Mouse (Mus musculus): Measurements from ENCODE around the gene Phyh. TPM values are rescaled to one million over a fixed set of nuclear protein-coding genes. Genes with fewer than 3 reads are reported as not detected.
"Not testable (repeated sequence)": the region's sequence is repeated elsewhere in the genome, so short reads cannot be mapped to it uniquely, and the experiment has no call there.

Phyh gene
- polyA plus RNA-seq, 1 experiment from 2014 or later, result 75.5 TPM

DNA sequence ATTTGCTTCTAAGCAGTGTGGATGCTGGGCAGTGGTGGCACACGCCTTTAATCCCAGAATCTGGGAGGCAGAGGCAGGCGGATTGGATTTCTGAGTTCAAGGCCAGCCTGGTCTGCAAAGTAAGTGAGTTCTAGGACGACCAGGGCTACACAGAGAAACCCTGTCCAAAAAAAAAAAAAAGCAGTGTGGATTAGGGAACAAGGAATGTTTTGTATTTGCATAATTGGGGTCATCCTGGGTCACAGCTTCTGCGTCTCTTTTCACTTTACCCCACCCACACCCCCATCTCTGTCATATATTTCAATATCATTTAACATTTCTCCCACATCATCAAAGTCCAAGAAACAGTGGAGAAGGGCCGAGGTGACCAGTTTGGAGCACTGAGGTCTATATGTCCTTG lies 2.2 kb downstream of the Phyh start:
- Histone ChIP-seq H3K9me3 (no peaks in the 10 kb centered on the region), H3K4me1 (peaks cover 8% of the 10 kb centered on the region), H3K27me3 (no peaks in the 10 kb centered on the region), H3K27ac (no peak overlapping the region), H3K36me3 (peaks cover 4% of the 10 kb centered on the region), H3K4me2 (no peak overlapping the region), H3K9ac (no peak overlapping the region), H3K4me3 (no peak overlapping the region)
- ATAC-seq (ENCODE audit: borderline replicate concordance, extremely low read depth, low FRiP score, low TSS enrichment), result no peak
- 83% methylated on average over 5 of the region's 5 CpGs for WGBS

DNA sequence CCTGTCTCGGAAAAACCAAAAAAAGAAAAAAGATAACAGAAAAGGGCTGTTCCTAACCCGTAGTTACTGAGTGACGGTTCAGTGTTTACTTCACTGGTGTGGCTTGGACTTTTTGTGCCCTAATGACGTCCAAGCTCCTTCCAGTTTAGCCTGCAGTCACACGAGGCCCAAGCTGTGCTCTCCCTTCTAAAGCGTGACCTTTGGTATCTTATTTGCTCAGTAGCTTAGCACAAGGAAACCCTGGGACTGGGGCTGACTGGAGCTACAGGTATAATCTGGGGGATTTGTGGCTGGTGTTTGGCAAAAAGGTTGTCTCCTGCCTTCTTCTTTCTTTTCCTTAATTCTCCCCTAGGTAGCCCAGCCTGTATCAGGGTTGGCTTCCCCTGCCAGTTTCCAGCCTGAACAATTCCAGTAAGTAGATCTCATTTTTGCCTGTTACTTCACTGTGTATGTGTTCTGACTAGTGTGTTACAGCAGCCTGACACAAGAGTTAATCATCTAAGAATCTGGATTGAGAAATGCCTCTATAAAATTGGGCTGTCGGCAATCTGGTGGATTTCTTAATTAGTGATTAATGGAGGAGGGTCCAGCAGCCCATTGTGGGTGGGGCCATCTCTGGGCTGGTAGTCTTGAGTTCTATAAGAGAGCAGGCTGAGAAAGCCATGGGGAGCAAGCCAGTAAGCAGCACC lies 3.8 kb downstream of the Phyh start:
- ATAC-seq (ENCODE audit: borderline replicate concordance, extremely low read depth, low FRiP score, low TSS enrichment), result no peak
- no peaks in the 10 kb centered on the region for H3K9me3 ChIP-seq
- H3K27me3 ChIP-seq, result no peaks in the 10 kb centered on the region
- no peak overlapping the region for H3K9ac ChIP-seq
- no peak overlapping the region for H3K4me2 ChIP-seq
- H3K4me3 ChIP-seq, result no peak overlapping the region
- WGBS, result 33% methylated on average over 7 of the region's 7 CpGs
- peaks cover 7% of the 10 kb centered on the region for H3K4me1 ChIP-seq
- no peak overlapping the region for H3K27ac ChIP-seq
- H3K36me3 ChIP-seq, result peaks cover 6% of the 10 kb centered on the region

DNA sequence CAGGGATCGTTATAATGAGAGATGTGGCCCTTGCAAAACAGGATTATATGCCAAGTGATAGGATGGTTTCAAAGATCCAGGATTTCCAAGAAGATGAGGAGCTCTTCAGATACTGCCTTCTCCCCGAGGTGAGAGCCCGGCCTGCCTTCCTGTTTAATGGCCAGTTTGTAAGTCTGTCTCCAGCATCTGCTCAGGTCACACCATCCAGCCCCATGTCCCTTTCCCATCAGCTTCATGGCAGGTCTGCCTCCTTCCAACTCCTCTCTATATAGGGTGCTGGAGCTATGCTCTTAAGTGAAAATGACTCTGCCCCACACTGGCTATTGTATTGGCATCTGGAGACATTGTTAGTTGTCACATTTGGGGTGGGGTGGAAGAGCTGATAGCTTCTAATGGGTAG lies 8.6 kb downstream of the Phyh start:
- Histone ChIP-seq H3K9ac (no peak overlapping the region), H3K27ac (no peak overlapping the region), H3K36me3 (peaks cover 14% of the 10 kb centered on the region), H3K9me3 (no peaks in the 10 kb centered on the region), H3K4me1 (no peaks in the 10 kb centered on the region), H3K4me3 (no peak overlapping the region), H3K27me3 (no peaks in the 10 kb centered on the region), H3K4me2 (no peak overlapping the region)
- no peak for ATAC-seq (ENCODE audit: borderline replicate concordance, extremely low read depth, low FRiP score, low TSS enrichment)
- 78% methylated on average over 3 of the region's 3 CpGs for WGBS

DNA sequence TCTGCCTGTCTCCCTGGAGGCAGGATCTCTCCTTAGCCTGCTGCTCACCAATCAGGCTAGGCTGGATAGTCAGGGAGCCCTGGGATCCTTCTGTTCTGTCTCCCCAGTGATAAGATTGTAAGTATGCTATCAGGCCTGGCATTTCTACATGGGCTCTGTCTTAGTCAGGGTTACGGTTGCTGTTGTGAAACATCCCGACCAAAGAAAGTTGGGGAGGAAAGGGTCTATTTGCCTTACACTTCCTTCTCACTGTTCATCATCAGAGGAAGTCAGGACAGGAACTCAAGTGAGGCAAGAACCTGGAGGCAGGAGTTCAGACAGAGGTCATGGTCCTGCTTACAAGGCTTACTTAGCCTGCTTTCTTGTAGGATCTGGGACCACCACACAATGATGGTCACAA lies 10.4 kb downstream of the Phyh start:
- Histone ChIP-seq H3K4me1 (no peaks in the 10 kb centered on the region), H3K27me3 (no peaks in the 10 kb centered on the region), H3K36me3 (peaks cover 14% of the 10 kb centered on the region), H3K9me3 (no peaks in the 10 kb centered on the region), H3K4me3 (no peak overlapping the region), H3K27ac (no peak overlapping the region), H3K4me2 (no peak overlapping the region), H3K9ac (no peak overlapping the region)
- 68% methylated on average over 2 of the region's 2 CpGs for WGBS
- ATAC-seq (ENCODE audit: borderline replicate concordance, extremely low read depth, low FRiP score, low TSS enrichment), result no peak

DNA sequence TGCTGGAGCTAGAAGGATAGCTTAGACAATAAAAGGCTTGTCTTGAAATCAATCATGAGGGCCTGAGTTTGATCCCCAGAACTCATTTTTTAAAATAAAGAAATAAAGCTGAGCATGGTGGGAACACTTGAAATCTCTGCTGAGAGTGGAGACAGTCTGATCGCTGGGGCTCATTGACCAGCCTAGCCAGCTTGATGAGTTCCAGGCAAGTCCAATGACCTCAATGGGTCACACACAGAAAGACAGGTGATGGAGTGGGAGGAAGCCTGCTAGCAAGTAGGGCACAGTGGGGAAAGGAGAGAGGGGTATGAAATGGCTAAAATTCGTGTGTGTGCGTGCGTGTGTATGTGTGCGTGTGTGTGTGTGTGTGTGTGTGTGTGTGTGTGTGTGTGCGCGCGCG lies 15.7 kb downstream of the Phyh start:
- WGBS, result 92% methylated on average over 9 of the region's 9 CpGs

DNA sequence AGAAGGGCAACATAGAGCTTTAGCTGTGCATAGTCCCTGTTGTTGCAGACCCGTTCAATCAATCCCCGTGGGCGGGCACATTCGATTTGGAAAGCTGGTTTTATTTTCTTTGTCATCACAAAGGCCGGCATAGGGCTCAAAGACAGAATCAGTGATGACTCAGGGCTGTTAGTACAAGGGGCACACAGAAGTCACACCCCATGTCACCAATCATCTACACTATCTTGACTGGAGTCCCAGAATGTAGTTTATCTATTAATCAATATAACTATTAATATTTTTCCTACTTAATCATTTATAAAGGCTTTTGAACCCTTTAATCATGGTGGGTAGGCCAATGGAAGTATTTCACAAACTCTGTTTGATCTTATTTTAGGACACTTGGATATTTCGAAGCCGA lies 19.1 kb downstream of the Phyh start:
- WGBS, result 87% methylated on average over 7 of the region's 7 CpGs
- no peaks in the 10 kb centered on the region for H3K9me3 ChIP-seq
- no peak for ATAC-seq (ENCODE audit: borderline replicate concordance, extremely low read depth, low FRiP score, low TSS enrichment)

More for the DNA sequence above, 15.7 kb downstream of the Phyh start:
- ATAC-seq (ENCODE audit: borderline replicate concordance, extremely low read depth, low FRiP score, low TSS enrichment), result no peak
- no peaks in the 10 kb centered on the region for H3K27me3 ChIP-seq
- H3K9ac ChIP-seq, result no peak overlapping the region
- peaks cover 7% of the 10 kb centered on the region for H3K36me3 ChIP-seq
- no peaks in the 10 kb centered on the region for H3K4me1 ChIP-seq
- no peak overlapping the region for H3K27ac ChIP-seq
- H3K9me3 ChIP-seq, result no peaks in the 10 kb centered on the region
- no peak overlapping the region for H3K4me3 ChIP-seq
- H3K4me2 ChIP-seq, result no peak overlapping the region

DNA sequence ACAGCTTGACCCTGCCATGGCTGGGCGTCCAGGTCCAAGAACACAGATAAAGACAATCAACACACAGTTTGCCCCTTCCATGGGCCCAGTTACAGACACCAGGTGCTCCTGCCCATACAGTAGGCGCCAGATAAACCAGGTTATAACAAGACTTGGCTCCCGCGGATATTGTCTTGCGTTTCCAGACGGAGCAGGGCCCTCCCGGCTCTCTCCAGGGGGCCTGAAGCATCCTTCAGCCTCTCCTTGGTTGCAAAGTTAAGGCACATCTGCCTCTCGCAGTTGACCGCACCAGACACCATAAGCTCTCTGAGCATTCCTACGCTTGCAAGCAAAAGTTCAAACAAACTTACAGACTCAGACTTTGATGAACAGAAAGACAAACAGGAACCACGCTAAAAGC lies 22.0 kb downstream of the Phyh start:
- Histone ChIP-seq H3K9ac (no peak overlapping the region), H3K36me3 (peaks cover 8% of the 10 kb centered on the region)

More for the DNA sequence above, 19.1 kb downstream of the Phyh start:
- H3K4me1 ChIP-seq, result no peaks in the 10 kb centered on the region
- no peak overlapping the region for H3K9ac ChIP-seq
- no peak overlapping the region for H3K4me2 ChIP-seq
- no peaks in the 10 kb centered on the region for H3K27me3 ChIP-seq
- H3K36me3 ChIP-seq, result peaks cover 8% of the 10 kb centered on the region
- H3K4me3 ChIP-seq, result no peak overlapping the region
- H3K27ac ChIP-seq, result no peak overlapping the region

DNA sequence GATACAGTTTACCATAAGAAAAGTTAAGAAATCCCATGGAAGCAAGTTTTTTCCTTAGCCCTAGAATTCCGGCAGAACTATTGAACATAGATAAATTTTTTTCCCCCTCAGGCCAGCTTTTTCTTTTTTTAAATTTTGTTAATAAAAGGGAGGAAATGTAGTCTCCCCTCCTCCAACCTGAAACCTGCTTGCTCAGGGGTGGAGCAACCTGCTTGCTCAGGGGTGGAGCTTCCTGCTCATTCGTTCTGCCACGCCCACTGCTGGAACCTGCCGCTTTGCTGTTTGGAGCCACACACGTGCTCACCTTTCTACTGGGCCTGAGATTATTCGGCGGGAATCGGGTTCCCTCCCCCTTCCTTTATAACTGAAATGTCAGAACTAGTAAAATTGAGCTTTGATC lies 30.9 kb downstream of the Phyh start:
- not testable (repeated sequence) for H3K9ac ChIP-seq; H3K4me2 ChIP-seq; H3K4me3 ChIP-seq; H3K36me3 ChIP-seq; H3K4me1 ChIP-seq; H3K9me3 ChIP-seq; ATAC-seq (ENCODE audit: borderline replicate concordance, extremely low read depth, low FRiP score, low TSS enrichment); H3K27me3 ChIP-seq; H3K27ac ChIP-seq
- WGBS, result 65% methylated on average over 5 of the region's 8 CpGs

More for the DNA sequence above, 22.0 kb downstream of the Phyh start:
- Histone ChIP-seq H3K27me3 (no peaks in the 10 kb centered on the region), H3K4me2 (no peak overlapping the region), H3K4me1 (no peaks in the 10 kb centered on the region), H3K9me3 (no peaks in the 10 kb centered on the region), H3K27ac (no peak overlapping the region), H3K4me3 (no peak overlapping the region)
- ATAC-seq (ENCODE audit: borderline replicate concordance, extremely low read depth, low FRiP score, low TSS enrichment), result no peak
- WGBS, result 89% methylated on average over 11 of the region's 11 CpGs

DNA sequence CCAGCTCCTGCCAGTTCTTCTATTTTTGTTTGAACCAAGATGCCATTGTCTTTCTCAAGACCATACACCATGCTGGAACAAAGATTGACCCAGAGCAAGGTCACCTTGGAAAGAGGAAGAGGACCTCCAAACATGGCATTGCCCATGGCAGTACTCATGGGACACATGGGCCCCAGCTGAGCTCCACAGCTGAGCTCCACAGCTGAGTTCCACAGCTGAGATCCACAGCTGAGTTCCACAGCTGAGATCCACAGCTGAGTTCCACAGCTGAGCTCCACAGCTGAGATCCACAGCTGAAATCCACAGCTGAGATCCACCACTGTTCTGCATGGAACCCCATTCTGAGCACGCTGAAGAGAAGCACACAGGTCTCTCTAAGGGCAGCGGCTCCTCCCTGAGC lies 32.2 kb downstream of the Phyh start:
- H3K9me3 ChIP-seq, result no peaks in the 10 kb centered on the region
- no peak for ATAC-seq (ENCODE audit: borderline replicate concordance, extremely low read depth, low FRiP score, low TSS enrichment)
- H3K27ac ChIP-seq, result no peak overlapping the region
- no peaks in the 10 kb centered on the region for H3K4me1 ChIP-seq
- H3K27me3 ChIP-seq, result no peaks in the 10 kb centered on the region
- H3K9ac ChIP-seq, result no peak overlapping the region
- no peak overlapping the region for H3K4me2 ChIP-seq
- WGBS, result 88% methylated on average over 2 of the region's 2 CpGs
- H3K36me3 ChIP-seq, result no peaks in the 10 kb centered on the region
- no peak overlapping the region for H3K4me3 ChIP-seq

DNA sequence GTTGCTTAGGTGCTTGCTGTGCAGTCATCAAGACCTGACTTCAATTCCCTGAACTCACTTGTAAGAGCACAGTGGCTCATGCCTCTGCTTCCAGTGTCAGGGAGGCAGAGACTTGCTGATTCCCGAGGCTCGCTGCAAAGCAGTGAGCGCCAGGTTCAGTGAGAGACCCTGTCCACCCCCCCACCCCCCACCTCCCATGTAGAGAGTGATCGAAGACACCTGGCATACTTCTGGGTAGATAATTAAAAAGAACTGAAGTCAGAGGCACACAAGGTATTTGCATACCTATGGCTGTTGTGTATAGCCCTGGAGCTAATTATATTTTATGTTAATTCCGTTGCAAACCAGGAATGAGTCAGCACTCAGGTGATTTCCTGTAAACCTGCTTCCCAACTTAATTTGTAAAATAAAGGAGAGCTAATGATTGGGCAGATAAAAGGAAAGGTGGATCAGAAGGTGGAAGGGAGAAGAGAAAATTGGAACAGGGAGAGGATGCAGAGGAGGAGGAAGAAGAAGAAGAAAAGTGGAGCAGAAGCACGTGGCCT lies 35.5 kb downstream of the Phyh start:
- no peak overlapping the region for H3K4me3 ChIP-seq
- no peaks in the 10 kb centered on the region for H3K27me3 ChIP-seq
- no peak overlapping the region for H3K27ac ChIP-seq
- 79% methylated on average over 6 of the region's 6 CpGs for WGBS
- no peaks in the 10 kb centered on the region for H3K4me1 ChIP-seq
- no peak overlapping the region for H3K4me2 ChIP-seq
- H3K9me3 ChIP-seq, result no peaks in the 10 kb centered on the region
- no peaks in the 10 kb centered on the region for H3K36me3 ChIP-seq
- no peak overlapping the region for H3K9ac ChIP-seq
- ATAC-seq (ENCODE audit: borderline replicate concordance, extremely low read depth, low FRiP score, low TSS enrichment), result no peak

DNA sequence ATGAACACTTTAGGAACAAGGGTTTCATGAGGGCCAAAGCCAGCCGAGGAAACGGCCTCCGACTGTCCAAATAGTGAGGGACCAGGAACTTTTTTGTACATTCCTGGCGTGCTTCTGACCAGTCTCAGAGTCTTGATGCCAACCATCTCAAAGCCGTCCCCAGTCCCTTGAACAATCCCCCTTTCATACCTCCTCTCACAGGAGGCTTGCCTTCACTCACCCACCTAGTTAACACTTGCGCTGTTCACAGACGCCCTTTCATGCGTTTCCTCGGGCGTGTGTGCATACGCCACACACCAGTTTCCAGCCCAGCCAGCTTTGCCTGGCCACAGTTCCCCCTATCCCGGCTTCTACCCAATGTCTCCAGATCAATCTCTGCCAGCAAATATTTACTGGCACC lies 39.2 kb downstream of the Phyh start:
- Histone ChIP-seq H3K9ac (no peak overlapping the region), H3K27me3 (no peaks in the 10 kb centered on the region), H3K9me3 (no peaks in the 10 kb centered on the region), H3K36me3 (no peaks in the 10 kb centered on the region), H3K27ac (peak overlapping the region; percentile 85), H3K4me2 (no peak overlapping the region), H3K4me1 (no peaks in the 10 kb centered on the region), H3K4me3 (no peak overlapping the region)
- 58% methylated on average over 12 of the region's 12 CpGs for WGBS
- ATAC-seq (ENCODE audit: borderline replicate concordance, extremely low read depth, low FRiP score, low TSS enrichment), result 0 out of 2 replicates have a peak, but pooled peaks have one; percentile 67

DNA sequence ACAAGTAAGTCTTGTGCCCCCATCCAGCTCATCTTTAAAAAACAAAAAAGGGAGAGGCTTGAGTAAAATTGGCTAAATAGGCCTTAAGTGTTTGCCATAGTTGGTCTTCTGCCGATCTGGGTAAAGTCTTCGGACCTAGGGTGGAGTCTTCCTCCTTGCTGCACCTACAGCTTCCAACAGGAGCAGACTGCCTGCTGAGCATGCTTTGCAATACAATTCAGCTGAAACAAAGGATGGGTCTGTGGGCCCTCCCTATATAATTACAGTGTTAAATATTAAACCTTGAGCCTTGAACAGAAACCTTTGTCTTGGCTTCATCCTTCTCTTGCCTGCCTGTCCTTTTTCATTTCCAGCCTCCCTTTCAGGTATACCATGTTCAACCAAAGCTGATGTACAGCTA lies 49.0 kb downstream of the Phyh start:
- no peak overlapping the region for H3K4me3 ChIP-seq
- 92% methylated on average over 2 of the region's 2 CpGs for WGBS
- H3K27me3 ChIP-seq, result no peaks in the 10 kb centered on the region
- H3K4me2 ChIP-seq, result no peak overlapping the region
- no peak overlapping the region for H3K27ac ChIP-seq
- no peak overlapping the region for H3K9ac ChIP-seq
- H3K4me1 ChIP-seq, result no peaks in the 10 kb centered on the region
- H3K9me3 ChIP-seq, result no peaks in the 10 kb centered on the region
- no peak for ATAC-seq (ENCODE audit: borderline replicate concordance, extremely low read depth, low FRiP score, low TSS enrichment)
- H3K36me3 ChIP-seq, result no peaks in the 10 kb centered on the region

Measured in lung, embryonic 15.5 days (tissue).